Mouse (Mus musculus) natural killer cell, adult 2 months (primary cell): ENCODE measurements around the gene Ankrd13d.

ENCODE experiments used
- DNase-seq, 2 experiments: peaks; one replicate each; pipeline ENCODE4 v3.0.0; 2022; ENCODE audit warnings: low spot score in 2 of 2

Ankrd13d gene

GRCm38 (mm10) chr19:4282898-4283553 is at the start of gene Ankrd13d:
TSS of gene Ankrd13d (minus strand) at chr19:4283137.
- peak; percentile 93 to 96 for DNase-seq

GRCm38 (mm10) chr19:4332653-4333052 is 49.7 kb upstream of the Ankrd13d start:
- DNase-seq: peak; percentile 72 to 73

DNA sequence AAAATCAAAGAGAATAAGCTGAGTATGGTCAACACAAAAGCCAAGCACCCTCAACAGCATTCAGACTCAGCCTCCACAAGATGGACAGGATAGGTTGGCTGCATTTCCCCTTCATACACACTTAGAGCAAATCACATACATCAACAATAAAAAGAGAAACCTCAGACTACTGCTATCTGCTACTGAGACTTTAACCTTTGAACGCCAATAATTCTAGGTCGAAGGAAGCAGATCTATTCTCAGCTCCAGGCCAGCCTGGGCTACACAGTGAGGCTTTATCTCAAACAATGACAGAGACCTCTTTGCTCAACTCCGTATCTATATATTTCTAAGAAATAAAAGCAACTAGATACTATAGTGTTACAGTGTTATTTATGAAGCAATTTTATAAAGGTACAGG is 48.3 kb upstream of the Ankrd13d start:
- DNase-seq: no peak

- no peak for DNase-seq
These were observed 47.7 kb upstream of the Ankrd13d start for GRCm38 (mm10) chr19:4330603-4331002.

DNA sequence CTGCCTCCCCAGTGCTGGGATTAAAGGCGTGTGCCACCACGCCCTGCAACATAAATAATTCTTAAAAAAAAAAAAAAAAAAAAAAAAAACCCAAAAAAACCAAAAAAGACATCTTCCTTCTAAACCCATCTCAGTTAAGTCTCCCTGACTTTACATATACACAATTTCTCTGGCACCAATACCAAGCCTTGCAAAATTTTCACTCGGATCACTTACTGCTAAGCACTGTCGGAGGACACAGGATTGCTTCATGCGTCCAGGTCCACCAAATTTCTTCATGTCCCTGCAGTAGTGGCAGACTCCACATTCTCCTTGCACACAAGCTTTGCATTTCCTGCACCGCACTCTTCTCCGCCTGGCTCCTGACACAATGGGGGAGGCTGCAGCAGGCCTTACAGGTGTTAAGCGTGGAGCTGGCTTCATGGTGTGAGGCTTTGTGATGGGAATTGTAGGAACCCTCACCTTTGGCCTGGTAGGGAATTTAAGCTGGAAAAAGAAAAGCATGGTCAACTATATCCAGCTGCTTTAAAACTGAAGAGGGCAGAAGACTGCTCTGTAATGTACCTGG is 45.9 kb upstream of the Ankrd13d start:
- no peak for DNase-seq

GRCm38 (mm10) chr19:4326881-4327280 is 43.9 kb upstream of the Ankrd13d start:
- no peak for DNase-seq

DNA sequence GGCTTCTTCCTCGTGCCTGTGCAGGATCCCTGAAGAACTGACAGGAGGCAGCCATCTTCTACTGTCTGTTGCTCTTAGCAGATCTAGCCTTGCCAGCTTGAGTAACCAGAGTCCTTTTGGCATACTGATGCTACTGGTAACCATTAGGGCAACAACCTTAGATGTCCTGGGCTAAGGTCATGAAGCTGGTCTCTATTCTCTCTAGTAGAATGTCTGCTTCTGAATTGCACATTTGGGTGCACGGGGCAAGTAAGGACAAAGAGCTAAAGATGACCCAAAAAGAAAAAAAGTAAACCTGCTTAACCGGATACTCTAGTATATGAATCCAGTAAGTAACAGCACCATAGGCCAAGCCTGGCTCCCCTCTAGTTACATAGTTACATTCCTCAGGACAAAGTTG is 43.2 kb upstream of the Ankrd13d start:
- no peak for DNase-seq

DNA sequence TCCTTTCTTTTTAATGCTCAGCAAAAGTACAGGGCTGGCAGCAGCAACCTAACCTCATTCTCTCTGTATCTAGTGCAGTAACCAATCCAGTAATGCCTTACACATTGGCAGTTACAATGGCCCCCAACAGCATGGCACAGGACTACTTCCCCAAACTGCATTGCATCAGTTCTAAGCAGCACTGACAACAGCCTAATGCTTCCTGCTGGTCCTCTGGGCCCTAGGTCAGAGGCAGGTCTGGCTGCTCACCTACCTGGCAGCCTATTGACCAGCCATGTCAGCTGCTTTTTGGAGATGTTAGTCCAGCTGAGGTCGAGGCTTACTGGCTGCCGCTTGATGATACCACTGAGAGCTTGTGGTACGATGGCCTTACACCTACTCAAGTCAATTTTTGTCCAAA is 39.2 kb upstream of the Ankrd13d start:
- no peak for DNase-seq

DNA sequence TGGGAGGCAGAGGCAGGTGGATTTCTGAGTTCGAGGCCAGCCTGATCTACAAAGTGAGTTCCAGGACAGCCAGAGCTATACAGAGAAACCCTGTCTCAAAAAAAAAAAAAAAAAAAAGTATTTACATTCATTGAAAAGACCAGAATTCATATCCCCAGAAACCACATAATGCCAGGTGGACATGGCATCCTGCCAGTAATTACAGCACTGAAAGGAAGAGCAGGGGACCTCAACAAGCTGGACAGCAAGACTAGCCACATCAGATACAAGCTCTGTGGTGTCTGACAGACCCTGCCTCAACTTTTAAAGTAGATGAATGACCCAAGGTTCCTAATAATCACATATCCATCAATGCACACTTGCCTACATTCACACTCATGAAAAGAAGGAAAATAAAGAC is 38.7 kb upstream of the Ankrd13d start:
- no peak for DNase-seq

DNA sequence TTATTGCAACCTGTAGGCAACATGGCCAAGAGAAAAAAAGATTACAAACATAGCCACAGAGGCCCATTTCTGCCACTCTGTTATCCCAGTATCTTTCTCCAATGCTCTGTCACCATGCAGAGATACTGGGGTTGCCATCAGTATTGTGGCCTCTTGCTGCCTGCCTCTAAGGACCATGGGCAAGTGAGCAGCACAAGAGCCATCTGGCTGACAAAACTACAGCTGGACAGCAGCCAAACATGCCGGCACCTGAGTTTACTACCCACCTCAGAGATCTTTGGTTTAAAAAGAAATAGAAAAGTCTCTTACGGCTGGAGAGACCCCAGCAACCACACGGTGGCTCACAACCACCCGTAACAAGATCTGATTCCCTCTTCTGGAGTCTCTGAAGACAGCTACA is 36.3 kb upstream of the Ankrd13d start:
- no peak for DNase-seq

DNA sequence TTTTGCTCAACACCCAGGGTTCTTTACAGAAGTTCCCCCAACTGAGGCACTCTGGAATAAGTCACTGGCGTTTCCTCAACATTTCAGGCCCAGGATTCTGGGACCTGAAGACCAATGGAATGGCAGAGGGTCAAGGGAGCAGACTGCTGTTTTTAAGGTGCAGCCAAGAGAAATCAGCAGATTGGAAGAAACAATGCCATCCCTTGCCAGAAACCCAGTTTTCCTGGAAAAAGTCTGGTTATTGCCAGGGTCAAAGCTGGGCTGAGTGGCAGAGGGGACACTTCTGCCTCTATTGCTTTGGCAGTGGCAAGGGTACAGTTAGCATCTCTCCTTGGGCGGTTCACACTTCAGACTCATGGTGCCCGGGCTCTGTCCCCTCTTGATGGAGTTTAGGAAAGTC is 34.2 kb upstream of the Ankrd13d start:
- no peak for DNase-seq

GRCm38 (mm10) chr19:4315223-4315944 is 32.4 kb upstream of the Ankrd13d start:
- no peak for DNase-seq

DNA sequence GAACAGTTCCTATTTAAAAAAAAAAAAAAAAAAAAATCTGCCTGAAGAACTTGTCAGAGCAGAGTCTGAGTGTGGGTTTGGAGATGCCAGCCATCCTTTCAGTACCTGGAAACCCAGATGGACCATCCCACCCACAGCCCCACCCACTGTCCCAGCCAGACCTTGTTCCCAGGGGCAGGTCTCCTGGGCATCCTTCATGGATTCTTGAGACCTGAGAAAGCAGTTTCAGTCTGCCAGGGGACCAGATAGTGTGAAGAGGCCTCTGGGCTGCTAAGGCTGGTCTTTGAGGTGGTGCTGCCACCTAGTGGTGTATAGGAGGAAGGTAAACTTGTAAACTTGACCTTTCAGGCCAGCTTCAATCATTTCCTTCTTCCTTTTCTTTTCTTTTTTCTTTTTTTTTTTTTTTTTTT is 26.8 kb upstream of the Ankrd13d start:
- peak; percentile 63 to 71 for DNase-seq

DNA sequence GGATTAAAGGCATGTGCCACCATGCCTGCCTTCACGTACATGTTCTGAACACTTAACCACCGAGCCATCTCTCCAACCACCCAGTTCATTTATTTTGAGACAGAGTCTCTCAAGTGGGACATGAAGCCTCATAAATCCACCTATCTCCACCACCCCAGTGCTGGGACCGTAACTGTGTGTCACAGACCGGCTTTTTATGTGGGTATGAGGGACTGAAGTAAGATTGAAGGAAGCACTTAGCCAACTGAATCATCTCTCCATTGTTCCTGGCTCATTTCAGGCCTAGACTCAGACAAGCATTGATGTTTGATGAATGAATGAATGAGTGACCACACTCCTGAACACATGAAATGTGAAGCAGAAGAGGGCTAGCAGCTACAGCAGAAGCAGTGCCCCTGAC is 26.4 kb upstream of the Ankrd13d start:
- no peak for DNase-seq

DNA sequence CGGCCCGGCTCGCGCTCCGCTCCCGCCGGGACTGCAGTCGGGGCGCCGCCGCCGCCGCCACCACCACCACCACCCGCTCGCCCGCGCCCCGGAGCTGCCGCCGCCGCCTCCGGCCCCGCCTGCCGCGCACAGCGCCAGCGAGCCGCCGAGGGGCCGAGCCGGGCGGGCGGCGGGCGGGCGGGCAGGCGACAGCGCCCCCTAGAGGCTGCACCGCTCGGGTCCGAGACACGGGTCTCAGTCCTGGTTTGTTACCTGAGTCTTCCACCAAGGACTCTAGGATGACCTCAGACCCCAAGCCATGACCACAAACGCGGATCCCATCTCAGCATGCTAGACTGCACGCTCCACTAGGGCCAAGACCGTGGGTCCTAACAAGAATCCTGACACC is 23.2 kb upstream of the Ankrd13d start, which contains the start of gene Grk2:
Gene Grk2, minus strand, starts transcription at position 33 of the 388 bp plus-strand sequence.
- DNase-seq: peak; percentile 72 to 80

- peak; percentile 55 to 61 for DNase-seq
These were observed 22.7 kb upstream of the Ankrd13d start for GRCm38 (mm10) chr19:4305491-4306189.

- DNase-seq: peak; percentile 74 to 80
These were observed 22.0 kb upstream of the Ankrd13d start for GRCm38 (mm10) chr19:4304871-4305321.

- DNase-seq: peak; percentile 39 to 67
These were observed 21.4 kb upstream of the Ankrd13d start for GRCm38 (mm10) chr19:4304251-4304821.

GRCm38 (mm10) chr19:4303640-4303995 is 20.7 kb upstream of the Ankrd13d start:
- DNase-seq: peak in 1 of 2 experiments; percentile 49

GRCm38 (mm10) chr19:4302936-4303639 is 20.2 kb upstream of the Ankrd13d start:
- no peak for DNase-seq
